Mouse (Mus musculus): ENCODE measurements around the gene Ptprcap.

Ptprcap gene

DNA sequence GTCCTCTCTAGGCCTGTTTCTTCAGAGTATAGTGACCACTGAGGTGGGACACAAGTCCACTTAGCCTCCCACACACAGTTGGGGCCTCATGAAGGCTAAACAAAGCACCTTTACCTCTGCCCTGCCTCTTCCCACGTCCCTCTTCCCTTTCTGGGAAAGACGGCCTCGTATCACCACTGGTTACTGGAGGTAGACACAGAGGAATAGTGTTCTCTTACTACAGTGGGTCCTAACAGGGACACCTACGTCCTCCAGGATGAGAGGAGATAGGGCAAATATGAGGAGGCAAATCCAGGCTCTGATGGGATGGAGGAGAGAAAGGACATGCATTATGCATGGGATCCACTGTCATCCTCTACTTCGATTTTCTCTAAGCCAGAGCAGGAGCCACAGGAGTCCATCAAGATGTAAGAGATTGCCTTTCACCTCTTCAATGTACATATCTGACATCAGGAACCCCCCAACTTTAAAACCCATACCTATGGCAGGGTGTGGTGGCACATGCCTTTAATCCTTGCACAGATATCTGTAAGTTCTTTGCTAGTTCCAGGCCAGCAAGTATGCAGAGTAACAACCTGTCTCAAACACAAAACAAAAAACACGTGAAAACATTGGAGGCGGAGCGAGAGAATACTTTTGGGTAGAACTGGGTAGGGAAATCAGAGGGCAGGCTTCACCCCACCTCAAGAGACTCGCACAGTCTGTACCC, 5.5 kb upstream of the Ptprcap start:
- no peak for DNase-seq (ENCODE audit: low spot score in 2 of 2)

DNA sequence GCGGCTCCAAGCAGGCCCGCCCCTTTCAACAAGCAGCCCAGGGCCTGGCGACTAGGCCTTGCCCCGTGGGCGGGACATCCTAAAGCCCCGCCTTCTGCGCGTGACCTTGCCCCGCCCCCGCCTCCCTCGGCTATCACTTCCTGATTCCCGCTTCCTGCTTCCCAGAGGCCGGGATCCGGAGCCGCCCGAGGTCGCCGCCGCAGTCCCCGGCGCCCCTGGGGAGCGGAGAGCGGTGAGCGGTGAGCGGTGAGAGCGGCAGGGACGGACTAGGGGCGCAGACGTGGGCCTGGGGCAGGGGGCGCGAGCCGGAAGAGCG, 5.0 kb upstream of the Ptprcap start, which contains the start of gene Coro1b:
Gene Coro1b (plus strand): TSS at position 129 of the 316 bp plus-strand sequence.
- peak; percentile 84 to 95 for DNase-seq (ENCODE audit: low spot score in 2 of 2)

GRCm38 (mm10) chr19:4148819-4149218, 4.6 kb upstream of the Ptprcap start:
- DNase-seq (ENCODE audit: low spot score in 2 of 2), result no peak

GRCm38 (mm10) chr19:4149283-4149682, 4.1 kb upstream of the Ptprcap start:
- no peak for DNase-seq (ENCODE audit: low spot score in 2 of 2)

DNA sequence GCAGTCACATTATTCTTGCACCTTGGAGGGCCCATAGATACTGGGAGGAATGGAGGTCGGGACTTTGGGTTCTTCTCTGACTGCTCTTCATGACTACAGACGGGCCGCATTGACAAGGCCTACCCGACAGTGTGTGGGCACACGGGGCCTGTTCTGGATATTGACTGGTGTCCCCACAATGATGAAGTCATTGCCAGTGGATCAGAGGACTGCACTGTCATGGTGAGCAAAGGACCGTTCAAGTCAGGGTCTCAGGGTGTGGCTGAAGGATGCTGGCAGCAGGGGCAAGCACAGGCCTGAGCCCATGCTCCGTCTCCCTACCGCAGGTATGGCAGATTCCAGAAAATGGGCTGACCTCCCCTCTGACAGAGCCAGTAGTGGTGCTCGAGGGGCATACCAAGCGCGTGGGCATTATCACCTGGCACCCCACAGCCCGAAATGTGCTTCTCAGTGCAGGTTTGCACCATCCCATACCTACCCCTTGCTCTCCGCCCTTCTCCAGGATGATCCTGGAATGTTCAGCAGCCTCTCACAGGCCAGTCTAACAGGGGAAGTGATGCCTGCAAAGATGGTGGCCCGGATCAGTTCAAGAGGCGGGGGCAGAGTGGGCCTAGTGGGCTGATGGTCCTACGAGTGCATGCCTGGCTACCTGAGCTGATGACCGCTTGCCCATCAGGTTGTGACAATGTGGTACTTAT, 3.5 kb upstream of the Ptprcap start:
- no peak for DNase-seq (ENCODE audit: low spot score in 2 of 2)

DNA sequence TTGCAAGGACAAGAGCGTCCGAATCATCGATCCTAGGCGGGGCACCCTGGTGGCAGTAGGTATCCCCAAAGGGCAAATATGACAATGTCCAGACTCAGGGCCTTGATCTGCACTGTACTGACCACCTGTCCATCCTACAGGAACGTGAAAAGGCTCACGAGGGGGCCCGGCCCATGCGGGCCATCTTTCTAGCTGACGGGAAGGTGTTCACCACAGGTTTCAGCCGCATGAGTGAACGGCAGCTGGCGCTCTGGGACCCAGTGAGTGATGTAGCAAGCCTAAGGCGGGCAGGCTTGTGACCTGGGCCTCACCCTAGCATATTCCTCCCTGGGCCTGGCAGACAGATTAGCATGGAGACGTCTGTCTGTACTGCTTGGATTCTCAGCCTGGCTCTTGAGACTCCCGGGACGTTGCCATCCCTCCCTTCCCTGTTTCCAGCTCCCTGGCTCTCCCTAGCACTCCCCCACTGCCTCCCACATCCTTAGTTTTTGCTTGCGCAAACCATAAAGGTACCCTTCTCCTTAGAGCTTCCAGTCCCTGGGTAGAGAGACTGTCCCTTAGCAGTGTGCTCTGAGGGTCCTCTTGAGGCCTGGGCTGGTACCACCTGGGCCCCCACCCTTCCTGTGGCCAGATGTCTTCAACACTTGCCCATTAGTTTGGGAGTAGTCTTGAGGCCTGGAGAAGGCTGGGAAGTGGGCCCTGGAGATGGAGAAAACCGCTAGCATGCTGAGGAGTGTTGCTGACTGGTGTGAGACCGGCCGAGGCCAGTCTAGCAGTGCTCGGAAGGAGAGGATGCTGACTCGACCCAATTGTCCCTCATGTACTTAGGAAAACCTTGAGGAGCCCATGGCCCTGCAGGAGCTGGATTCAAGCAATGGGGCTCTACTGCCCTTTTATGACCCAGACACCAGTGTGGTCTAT, 2.6 kb upstream of the Ptprcap start:
- DNase-seq (ENCODE audit: low spot score in 2 of 2), result no peak

DNA sequence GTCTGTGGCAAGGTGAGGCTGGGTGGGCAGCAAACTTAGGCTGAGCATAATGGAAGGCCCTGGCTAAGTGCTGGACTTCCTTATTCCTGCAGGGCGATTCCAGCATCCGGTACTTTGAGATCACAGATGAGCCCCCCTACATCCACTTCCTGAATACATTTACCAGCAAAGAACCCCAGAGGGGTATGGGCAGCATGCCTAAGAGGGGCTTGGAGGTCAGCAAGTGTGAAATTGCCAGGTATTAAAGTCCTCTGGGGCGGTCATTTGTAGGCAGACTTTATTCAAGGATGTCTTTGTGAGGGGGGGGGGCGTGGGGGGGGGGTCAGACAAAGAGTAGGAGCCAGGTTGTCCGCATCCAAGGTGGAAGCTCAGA, 1.9 kb upstream of the Ptprcap start:
- DNase-seq (ENCODE audit: low spot score in 2 of 2), result no peak

DNA sequence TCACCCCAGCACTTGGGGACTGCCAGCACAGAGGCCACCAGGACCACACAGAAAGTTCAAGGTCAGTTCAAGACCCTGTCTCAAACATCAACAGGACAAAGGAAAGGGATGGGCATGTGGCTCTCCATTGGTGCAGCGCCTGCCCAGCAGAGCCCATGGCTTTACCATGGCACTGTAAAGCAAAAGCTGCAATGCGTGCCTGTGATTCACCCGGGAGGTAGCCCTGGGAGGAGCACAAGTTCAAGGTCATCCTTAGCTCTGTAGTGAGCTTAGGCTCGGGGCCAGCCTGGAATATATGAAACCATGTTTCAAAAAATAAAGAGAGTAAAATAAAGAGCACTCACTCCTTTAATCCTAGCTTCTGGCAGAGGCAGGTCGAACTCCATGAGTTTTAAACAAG, 1.5 kb upstream of the Ptprcap start:
- no peak for DNase-seq (ENCODE audit: low spot score in 2 of 2)

DNA sequence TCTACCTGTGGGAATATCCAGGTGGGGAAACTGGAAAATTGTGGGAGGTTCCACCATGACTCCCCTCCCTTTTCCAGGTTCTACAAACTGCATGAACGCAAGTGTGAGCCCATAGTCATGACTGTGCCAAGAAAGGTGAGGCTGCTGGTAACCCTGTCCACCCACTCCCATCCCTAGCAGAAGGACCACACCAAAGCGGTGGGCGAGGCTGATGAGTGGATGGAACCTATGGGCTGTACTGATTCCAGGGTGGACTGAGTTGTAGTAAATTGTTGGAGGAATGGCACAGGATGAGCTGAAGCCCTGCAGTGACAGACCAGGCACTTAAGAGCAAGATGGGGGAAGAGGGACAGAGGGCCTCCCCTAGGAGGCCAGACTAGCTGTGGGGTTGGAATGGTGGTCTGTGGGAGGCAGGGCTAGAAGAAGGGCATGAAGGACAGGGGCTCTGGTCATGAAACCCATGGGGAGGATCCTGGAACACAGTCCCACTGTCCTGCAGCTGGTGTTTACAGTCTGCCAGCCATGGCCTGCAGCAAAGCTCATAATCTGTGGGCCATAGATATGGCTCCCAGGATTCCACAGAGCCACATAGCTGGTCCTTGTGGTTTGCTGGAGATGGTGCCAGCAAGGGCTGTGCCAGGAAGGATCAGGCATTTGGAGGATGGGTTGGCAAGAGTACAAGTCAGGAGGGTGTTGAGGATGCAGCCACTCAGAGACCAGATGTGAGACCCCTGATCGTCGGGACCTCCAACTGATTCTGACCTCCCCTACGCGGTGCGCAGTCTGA, 766 bp upstream of the Ptprcap start:
- no peak for DNase-seq (ENCODE audit: low spot score in 2 of 2)

DNA sequence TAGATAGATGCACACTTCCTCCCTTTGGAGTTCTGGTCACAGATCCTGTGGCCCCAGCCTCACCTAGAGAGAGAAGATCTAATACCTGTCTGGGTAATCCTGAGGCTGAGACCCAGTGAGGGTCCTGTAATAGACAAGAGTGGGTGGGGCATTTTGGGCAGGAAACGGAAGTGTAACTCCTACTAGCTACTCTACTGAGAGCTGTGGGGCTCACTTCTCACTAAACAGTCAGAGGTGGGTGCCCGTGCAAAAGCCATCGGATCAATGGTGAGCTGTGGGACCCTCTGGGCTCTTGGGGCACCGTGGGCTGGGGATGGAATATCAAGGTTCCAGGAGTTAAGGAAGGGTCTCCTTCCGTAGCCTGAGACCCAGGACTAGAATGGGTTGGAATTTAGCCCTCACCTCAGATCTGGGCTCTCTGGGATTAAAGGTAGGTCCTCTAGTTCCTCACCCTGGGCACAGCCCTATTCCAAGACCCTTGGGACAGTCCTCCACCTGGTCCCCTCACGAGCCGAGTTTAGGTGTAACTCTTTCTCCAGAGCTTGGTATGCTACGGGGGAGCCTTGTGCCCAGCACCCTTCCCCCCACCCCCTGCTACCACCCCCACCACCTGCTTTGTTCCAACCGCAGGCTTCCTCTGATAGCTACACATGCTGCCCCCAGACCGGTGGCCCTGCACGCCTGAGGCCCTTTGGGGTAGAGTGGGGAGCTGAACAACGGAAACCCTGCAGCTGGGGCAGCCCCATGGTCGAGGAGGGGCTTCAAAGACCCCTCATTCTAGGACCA, 1.2 kb downstream of the Ptprcap start:
- no peak for DNase-seq (ENCODE audit: low spot score in 2 of 2)

- no peak for DNase-seq (ENCODE audit: low spot score in 2 of 2)
Measured at GRCm38 (mm10) chr19:4155223-4156072, 2.0 kb downstream of the Ptprcap start.

DNA sequence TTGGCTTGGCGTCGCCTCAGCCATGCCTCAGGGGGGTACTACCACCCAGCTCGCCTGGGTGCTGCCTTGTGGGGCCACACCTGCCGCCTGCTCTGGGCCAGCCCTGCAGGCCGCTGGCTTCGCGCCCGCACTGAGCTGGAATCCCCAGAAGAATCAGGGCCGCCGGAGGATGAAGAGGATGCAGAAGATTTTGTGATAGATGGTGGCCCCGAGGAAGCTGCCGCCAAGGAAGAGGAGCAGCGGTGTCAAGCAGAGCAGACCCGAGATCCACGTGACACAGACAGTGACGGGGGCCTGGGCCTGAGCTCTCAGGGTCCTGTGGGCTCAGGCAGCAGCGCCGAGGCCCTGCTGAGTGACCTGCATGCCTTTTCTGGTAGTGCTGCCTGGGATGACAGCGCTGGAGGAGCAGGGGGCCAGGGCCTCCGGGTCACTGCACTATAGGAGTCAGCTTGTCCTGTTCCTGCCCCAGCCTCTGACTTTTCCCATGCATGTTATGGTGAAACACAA, 2.7 kb downstream of the Ptprcap start:
- no peak for DNase-seq (ENCODE audit: low spot score in 2 of 2)

DNA sequence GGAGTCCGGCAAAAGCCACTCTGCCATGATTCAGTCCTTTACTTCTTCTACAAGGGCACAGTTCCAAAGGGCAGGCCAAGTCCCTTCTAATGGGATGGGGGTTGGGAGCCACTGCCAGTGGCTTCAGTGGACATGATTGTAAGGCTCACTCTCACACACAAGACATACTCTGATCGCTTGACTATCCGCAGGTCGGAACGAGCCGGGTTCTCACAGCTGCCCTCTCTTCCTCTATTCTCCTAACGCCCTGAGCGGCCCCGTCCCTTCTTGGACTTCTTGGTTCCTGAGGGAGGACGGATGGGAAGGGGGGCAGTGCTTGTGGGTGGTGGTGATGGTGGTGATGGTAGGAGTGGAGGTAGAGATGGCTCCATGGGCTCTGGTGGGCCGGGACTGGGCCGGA, 3.4 kb downstream of the Ptprcap start:
- no peak for DNase-seq (ENCODE audit: low spot score in 2 of 2)

DNA sequence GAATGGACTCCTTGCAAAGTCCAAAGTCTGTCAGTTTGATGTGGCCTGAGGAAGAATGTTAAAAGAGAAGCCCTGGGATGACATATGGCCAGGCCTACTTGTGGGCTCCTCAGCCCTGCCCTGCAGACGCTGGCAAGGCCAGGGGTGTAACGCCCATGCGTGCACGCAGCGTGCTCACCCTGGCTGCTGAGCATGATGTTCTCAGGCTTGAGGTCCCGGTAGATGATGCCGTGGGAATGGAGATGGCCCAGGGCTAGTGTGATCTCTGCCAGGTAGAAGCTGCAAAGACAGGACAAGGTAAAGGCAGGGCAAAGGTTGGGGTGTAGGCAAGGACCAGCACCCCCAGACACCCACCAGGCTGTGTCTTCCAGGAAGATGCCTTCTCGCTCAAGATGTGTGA, 5.6 kb downstream of the Ptprcap start:
- no peak for DNase-seq (ENCODE audit: low spot score in 2 of 2)

- DNase-seq (ENCODE audit: low spot score in 2 of 2), result peak; percentile 94 to 98
Measured at GRCm38 (mm10) chr19:4162646-4163542, 9.5 kb downstream of the Ptprcap start, which contains the start of gene Rps6kb2. TSS of gene Rps6kb2 (minus strand) at chr19:4163354.

DNA sequence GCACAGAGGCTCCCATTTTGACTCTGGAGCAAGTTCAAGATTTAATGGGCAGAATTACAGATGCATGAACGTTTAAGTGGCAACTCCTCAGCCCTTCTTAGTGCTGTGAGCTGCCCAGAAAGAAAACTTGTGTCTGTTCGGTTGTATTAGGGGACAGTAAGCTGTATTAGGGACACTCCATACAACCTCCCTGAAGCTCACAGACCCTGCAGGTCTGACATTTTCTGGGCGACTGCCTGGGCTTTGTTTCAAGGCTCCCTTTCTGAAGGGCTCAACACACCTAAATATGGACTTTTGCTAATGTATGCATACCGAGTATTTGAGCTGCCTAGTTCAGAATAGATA, 10.1 kb downstream of the Ptprcap start:
- DNase-seq (ENCODE audit: low spot score in 2 of 2), result no peak

DNA sequence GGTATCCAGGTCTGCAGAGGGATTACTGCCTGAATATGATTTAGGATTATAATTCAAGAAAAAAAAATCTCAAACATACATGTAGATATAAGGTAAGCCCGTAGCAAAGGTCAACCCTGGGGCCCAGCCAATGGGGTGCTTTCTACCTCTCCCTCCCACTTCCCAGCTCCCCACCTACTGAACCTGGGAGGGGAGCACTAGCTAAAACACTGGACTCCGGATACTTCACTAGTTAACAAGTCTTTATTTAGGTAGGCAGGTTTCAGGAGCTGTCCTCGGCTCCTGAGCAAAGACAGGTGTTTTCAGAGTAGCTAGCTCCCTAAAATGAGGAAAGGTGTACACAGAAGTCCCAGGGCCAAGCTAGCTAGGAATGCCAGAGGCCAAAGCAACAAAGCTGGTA, 10.7 kb downstream of the Ptprcap start:
- DNase-seq (ENCODE audit: low spot score in 2 of 2), result no peak

- DNase-seq (ENCODE audit: low spot score in 2 of 2), result no peak
Measured at GRCm38 (mm10) chr19:4164721-4165120, 11.3 kb downstream of the Ptprcap start.

All from left cerebral cortex, adult 9 months (tissue).